In the genomic region with DNA sequence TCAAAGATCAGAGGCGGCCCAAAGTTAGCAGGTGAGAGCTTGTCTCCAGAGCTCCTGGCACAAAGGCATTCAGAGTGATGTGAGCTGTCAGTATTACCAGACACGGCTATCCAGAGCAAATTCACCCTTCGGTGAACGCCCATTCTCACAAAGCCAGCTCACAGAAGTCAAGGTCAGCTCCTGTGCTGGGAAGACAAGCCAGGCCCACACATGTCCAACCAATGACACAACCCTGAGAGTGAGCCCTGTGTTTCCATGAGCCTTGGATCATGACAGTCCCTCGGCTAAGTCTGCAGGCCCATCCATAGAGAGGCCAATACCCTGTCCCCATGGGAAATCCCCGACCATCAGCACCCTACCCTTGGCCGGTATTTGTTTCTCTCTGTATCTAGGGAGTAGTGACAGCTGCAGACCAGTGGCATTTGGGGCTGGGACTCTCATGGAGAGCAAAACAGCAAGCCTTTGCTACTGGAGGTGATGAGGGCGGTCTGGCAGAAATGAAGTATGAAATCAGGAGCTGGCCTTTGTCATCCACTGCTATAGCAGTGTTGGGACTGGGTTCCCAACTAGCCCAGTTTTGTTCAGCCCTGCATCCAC, we compare ENCODE assay signal across 11 mouse cellular contexts. TPM values are rescaled to one million over a fixed set of nuclear protein-coding genes. Genes with fewer than 3 reads are reported as not detected.
DNase-seq lines count a peak whose midpoint lies in the region; ATAC-seq and TF ChIP-seq lines count a peak whose summit lies in the region.
"Had no signal": no experiment of that assay in that cellular context is flagged by ENCODE, and none has a peak within 500 bp of the region (broad histone marks: within the 10 kb centered on the region; RNA-seq: fewer than 3 reads in every experiment).

No protein-coding gene starts in this region.

- WGBS in forebrain, embryonic 12.5 days, result 88% methylated on average over 8 of the region's 8 CpGs
- 77% methylated on average over 8 of the region's 8 CpGs for whole genome bisulfite sequencing in forebrain, postnatal 0 days
- 81% methylated on average over 8 of the region's 8 CpGs for WGBS in forebrain, embryonic 14.5 days
- WGBS in hindbrain, embryonic 15.5 days, result 63% methylated on average over 8 of the region's 8 CpGs

- TF ChIP-seq CTCF in forebrain, postnatal 0 days (IDR thresholded peaks at IDR 0.05; ENCODE audit: low read depth), result no peak

- H3K36me3 ChIP-seq in forebrain, embryonic 12.5 days (replicated peaks), result no peaks in the 10 kb centered on the region
- no peaks in the 10 kb centered on the region for H3K36me3 ChIP-seq in forebrain, postnatal 0 days (ENCODE audit: insufficient read depth)
- no peaks in the 10 kb centered on the region for H3K36me3 ChIP-seq in forebrain, embryonic 14.5 days (ENCODE audit: control insufficient read depth, insufficient read depth, low read length)
- no peaks in the 10 kb centered on the region for H3K36me3 ChIP-seq in hindbrain, embryonic 15.5 days
- H3K36me3 ChIP-seq: neural tube, embryonic 13.5 days had no signal

- H3K4me1 ChIP-seq in forebrain, embryonic 12.5 days, result peaks cover 38% of the 10 kb centered on the region
- H3K4me1 ChIP-seq in forebrain, postnatal 0 days (ENCODE audit: insufficient read depth), result peaks cover 5% of the 10 kb centered on the region; the same call in 1 of the 2 replicates
- H3K4me1 ChIP-seq in forebrain, embryonic 14.5 days (ENCODE audit: control insufficient read depth, insufficient read depth, low read length), result peaks cover 25% of the 10 kb centered on the region
- peaks cover 33% of the 10 kb centered on the region for H3K4me1 ChIP-seq in hindbrain, embryonic 15.5 days (replicated peaks)

- no peak overlapping the region for H3K4me2 ChIP-seq in forebrain, embryonic 12.5 days
- no peak overlapping the region for H3K4me2 ChIP-seq in forebrain, postnatal 0 days (ENCODE audit: low read depth)
- H3K4me2 ChIP-seq in forebrain, embryonic 14.5 days (ENCODE audit: low read length), result no peak overlapping the region
- H3K4me2 ChIP-seq in hindbrain, embryonic 15.5 days, result no peak overlapping the region
- H3K4me2 ChIP-seq: neural tube, embryonic 13.5 days had no signal

- 0 out of 2 replicates have a peak, but pooled peaks have one; percentile 3 for ATAC-seq in forebrain, embryonic 12.5 days (ENCODE audit: low FRiP score)
- ATAC-seq in forebrain, postnatal 0 days, result no peak
- ATAC-seq in forebrain, embryonic 14.5 days, result no peak
- ATAC-seq in hindbrain, embryonic 15.5 days (ENCODE audit: low FRiP score, low read depth), result 0 out of 2 replicates have a peak, but pooled peaks have one; percentile 27

- H3K4me3 ChIP-seq in forebrain, embryonic 12.5 days (replicated peaks), result no peak overlapping the region
- H3K4me3 ChIP-seq in forebrain, postnatal 0 days (ENCODE audit: low read depth, low read length), result no peak overlapping the region
- no peak overlapping the region for H3K4me3 ChIP-seq in forebrain, embryonic 14.5 days (ENCODE audit: low read depth, low read length)
- H3K4me3 ChIP-seq in hindbrain, embryonic 15.5 days, result no peak overlapping the region
- H3K4me3 ChIP-seq: neural tube, embryonic 13.5 days had no signal

- no peak overlapping the region for H3K9ac ChIP-seq in forebrain, embryonic 12.5 days
- no peak overlapping the region for H3K9ac ChIP-seq in forebrain, postnatal 0 days
- no peak overlapping the region for H3K9ac ChIP-seq in forebrain, embryonic 14.5 days (ENCODE audit: low read length)
- no peak overlapping the region for H3K9ac ChIP-seq in hindbrain, embryonic 15.5 days
- H3K9ac ChIP-seq: neural tube, embryonic 13.5 days had no signal

- H3K27ac ChIP-seq in forebrain, embryonic 12.5 days, result 0 out of 2 replicates have a peak overlapping the region, but pooled peaks have one; percentile 31
- H3K27ac ChIP-seq in forebrain, postnatal 0 days (ENCODE audit: low read depth, low read length), result no peak overlapping the region
- H3K27ac ChIP-seq in forebrain, embryonic 14.5 days (ENCODE audit: low read depth, low read length), result peak overlapping the region; percentile 11; the same call in 1 of the 2 replicates
- peak overlapping the region; percentile 21; the same call in 1 of the 2 replicates for H3K27ac ChIP-seq in hindbrain, embryonic 15.5 days (replicated peaks)
- H3K27ac ChIP-seq: neural tube, embryonic 13.5 days had no signal

- H3K27me3 ChIP-seq in forebrain, embryonic 12.5 days, result no peaks in the 10 kb centered on the region
- H3K27me3 ChIP-seq in forebrain, postnatal 0 days (ENCODE audit: insufficient read depth, low read length), result no peaks in the 10 kb centered on the region
- H3K27me3 ChIP-seq in forebrain, embryonic 14.5 days (replicated peaks; ENCODE audit: control insufficient read depth, insufficient read depth, low read length), result no peaks in the 10 kb centered on the region
- H3K27me3 ChIP-seq in hindbrain, embryonic 15.5 days, result no peaks in the 10 kb centered on the region
- H3K27me3 ChIP-seq: neural tube, embryonic 13.5 days had no signal

- no peak for DNase-seq in forebrain, postnatal 0 days
- DNase-seq in ES-CJ7 (ENCODE audit: low read depth, low spot score), result peak; percentile 88
- DNase-seq in forebrain, embryonic 14.5 days (ENCODE audit: low spot score), result no peak
- no peak for DNase-seq in retina, embryonic 14.5 days (ENCODE audit: low spot score)
- no peak for DNase-seq in cerebellum, adult 11 months
- no peak for DNase-seq in B cell, adult 2 months
- DNase-seq: cerebellum, postnatal 25 days; kidney, adult 9 months had no signal

- no peaks in the 10 kb centered on the region for H3K9me3 ChIP-seq in forebrain, embryonic 12.5 days
- H3K9me3 ChIP-seq in forebrain, postnatal 0 days (ENCODE audit: low read length), result no peaks in the 10 kb centered on the region
- no peaks in the 10 kb centered on the region for H3K9me3 ChIP-seq in forebrain, embryonic 14.5 days (replicated peaks; ENCODE audit: control insufficient read depth, low read length)
- no peaks in the 10 kb centered on the region for H3K9me3 ChIP-seq in hindbrain, embryonic 15.5 days
- H3K9me3 ChIP-seq: neural tube, embryonic 13.5 days had no signal

RNA-seq across cellular contexts. Expression of a gene that starts 58.3 kb away (rescaled TPM):
- polyA plus RNA-seq in forebrain, embryonic 12.5 days (2016; fragmentation: Nextera tagmentation; extraction: Ambion mirVana), result 56.7 and 56.8 TPM in 2 replicates
- 20.9 and 23.4 TPM in 2 replicates for total RNA-seq in forebrain, postnatal 0 days (2014; rRNA removed)
- polyA plus RNA-seq in forebrain, postnatal 0 days (2015; fragmentation: Nextera tagmentation; extraction: Ambion mirVana), result 14.5 and 20.9 TPM in 2 replicates
- 18.1 and 21.1 TPM in 2 replicates for polyA plus RNA-seq in forebrain, embryonic 14.5 days (2014; fragmentation: Nextera tagmentation; extraction: Ambion mirVana)
- 28.8 and 29.6 TPM in 2 replicates for polyA plus RNA-seq in hindbrain, embryonic 15.5 days (2015; fragmentation: Nextera tagmentation; extraction: Ambion mirVana)

Comparison
In these comparisons a context has a peak if more than half of its experiments do, and no peak if none do; other contexts are left out.
1. ATAC-seq: peak in forebrain, embryonic 12.5 days (single experiment) and hindbrain, embryonic 15.5 days (single experiment); none in forebrain, postnatal 0 days (single experiment) and forebrain, embryonic 14.5 days (single experiment).